8 mouse cellular contexts compared by ENCODE assay signal in genomic region chr10:127164631-127165353, GRCm38 (mm10). TPM values are rescaled to one million over a fixed set of nuclear protein-coding genes. Genes with fewer than 3 reads are reported as not detected.
DNase-seq lines count a peak whose midpoint lies in the region; ATAC-seq and TF ChIP-seq lines count a peak whose summit lies in the region.

Gene B4galnt1 (plus strand): TSS chr10:127165225.

- intact Hi-C loops in left cerebral cortex, postnatal 4 days (cut with DNase I): loop anchor here (5.0 kb wide), 1 partner anchor 42 kb away; the partner anchor contains the start of gene Os9

- H3K9me3 ChIP-seq in intestine, embryonic 15.5 days: no peaks in the 10 kb centered on the region
- H3K9me3 ChIP-seq in midbrain, embryonic 10.5 days (replicated peaks): no peaks in the 10 kb centered on the region

- 2% methylated on average over 52 of the region's 52 CpGs for whole genome bisulfite sequencing in intestine, embryonic 15.5 days
- WGBS in midbrain, embryonic 10.5 days: 2% methylated on average over 52 of the region's 52 CpGs

- peak within 1 kb of the TSS; percentile 62 for H3K9ac ChIP-seq in intestine, embryonic 15.5 days

- DNase-seq in adrenal gland, adult (ENCODE audit: inconsistent age in 2 of 2, low spot score in 1 of 2): peak; percentile 73 to 87
- no peak for DNase-seq in adrenal gland, adult 8-10 months
- DNase-seq in gastrocnemius, postnatal 4 days (ENCODE audit: low spot score in 2 of 2): peak; percentile 57 to 75
- peak; percentile 81 for DNase-seq in left cerebral cortex, postnatal 4 days
- peak; percentile 87 for DNase-seq in midbrain, embryonic 10.5 days (ENCODE audit: low spot score)
- DNase-seq in right cerebral cortex, postnatal 25 days: peak; percentile 87

- ATAC-seq in intestine, embryonic 15.5 days: peak; percentile 83

- peaks cover 25% of the 10 kb centered on the region for H3K27me3 ChIP-seq in intestine, embryonic 15.5 days (replicated peaks)
- peaks cover 70% of the 10 kb centered on the region for H3K27me3 ChIP-seq in midbrain, embryonic 10.5 days (ENCODE audit: low read depth, poor library complexity, severe bottlenecking)

- H3K4me2 ChIP-seq in intestine, embryonic 15.5 days (replicated peaks): peak within 1 kb of the TSS; percentile 99

- H3K4me3 ChIP-seq in cortical plate, adult 2 months (ENCODE audit: insufficient read depth, low read length): peak within 1 kb of the TSS; percentile 94
- H3K4me3 ChIP-seq in intestine, embryonic 15.5 days (replicated peaks): peak within 1 kb of the TSS; percentile 66
- peak within 1 kb of the TSS; percentile 70 for H3K4me3 ChIP-seq in midbrain, embryonic 10.5 days

- peaks cover 2% of the 10 kb centered on the region; the same call in 1 of the 2 replicates for H3K4me1 ChIP-seq in cortical plate, adult 2 months (ENCODE audit: control insufficient read depth, insufficient read depth, low read length)
- H3K4me1 ChIP-seq in intestine, embryonic 15.5 days (replicated peaks): peaks cover 11% of the 10 kb centered on the region
- peaks cover 29% of the 10 kb centered on the region for H3K4me1 ChIP-seq in midbrain, embryonic 10.5 days

- TF ChIP-seq POLR2A in cortical plate, adult 2 months (IDR thresholded peaks at IDR 0.05; ENCODE audit: extremely low read depth, insufficient read depth, low read length): peak; percentile 58; the same call in 1 of the 2 replicates

- H3K27ac ChIP-seq in cortical plate, adult 2 months (ENCODE audit: insufficient read depth, low read length): peak within 1 kb of the TSS; percentile 93
- peak within 1 kb of the TSS; percentile 84 for H3K27ac ChIP-seq in intestine, embryonic 15.5 days
- H3K27ac ChIP-seq in midbrain, embryonic 10.5 days (replicated peaks): peak within 1 kb of the TSS; percentile 79

- no peaks in the 10 kb centered on the region for H3K36me3 ChIP-seq in intestine, embryonic 15.5 days
- no peaks in the 10 kb centered on the region for H3K36me3 ChIP-seq in midbrain, embryonic 10.5 days

- TF ChIP-seq CTCF in cortical plate, adult 2 months (IDR thresholded peaks at IDR 0.05; ENCODE audit: extremely low read depth, insufficient read depth, low read length): peak; percentile 61

RNA-seq across cellular contexts. Expression of gene B4galnt1, which starts in this region (rescaled TPM):
- total RNA-seq in adrenal gland, adult 8-10 months (2022): 10 to 100 TPM in 2 of 4 experiments, 1 to 10 TPM in 2; 8.8 to 13.4 (median 11.1) TPM
- polyA plus RNA-seq in cortical plate, adult 2 months (2012; rRNA removed): 127 and 129 TPM in 2 replicates
- 1 to 10 TPM; 3.4 to 3.6 TPM for total RNA-seq in gastrocnemius, postnatal 4 days (2021)
- 52.5 and 55.2 TPM in 2 replicates for polyA plus RNA-seq in intestine, embryonic 15.5 days (2015; fragmentation: Nextera tagmentation; extraction: Ambion mirVana)
- 100 to 1,000 TPM in 1 of 2 experiments, 10 to 100 TPM in 1; 99.8 to 109 TPM for total RNA-seq in left cerebral cortex, postnatal 4 days (2021)
- 4.9 and 6.1 TPM in 2 replicates for polyA plus RNA-seq in midbrain, embryonic 10.5 days (2016; fragmentation: Nextera tagmentation; extraction: Ambion mirVana)

Comparison
In these comparisons a context has a peak if more than half of its experiments do, and no peak if none do; other contexts are left out.
1. RNA of gene B4galnt1 (total RNA-seq): 99.8 to 109 TPM in left cerebral cortex, postnatal 4 days; 8.8 to 13.4 TPM in adrenal gland, adult 8-10 months and 3.4 to 3.6 TPM in gastrocnemius, postnatal 4 days; every median in the first group is over 4 times any median in the second.
2. Peak in every context shown above with its lines, with median percentiles within 50 percentile points of each other: H3K27ac ChIP-seq and H3K4me3 ChIP-seq.